In genomic region chr10:62332514-62332913, GRCm38 (mm10) we compare ENCODE assay signal across 8 mouse cellular contexts. TPM values are rescaled to one million over a fixed set of nuclear protein-coding genes. Genes with fewer than 3 reads are reported as not detected.
DNase-seq lines count a peak whose midpoint lies in the region; ATAC-seq and TF ChIP-seq lines count a peak whose summit lies in the region.

No protein-coding gene starts in this region.

- peaks cover 59% of the 10 kb centered on the region for H3K4me1 ChIP-seq in forebrain, embryonic 10.5 days
- H3K4me1 ChIP-seq in forebrain, embryonic 11.5 days (replicated peaks; ENCODE audit: control insufficient read depth, insufficient read depth, low read length), result peaks cover 14% of the 10 kb centered on the region
- peaks cover 24% of the 10 kb centered on the region for H3K4me1 ChIP-seq in embryonic facial prominence, embryonic 14.5 days (ENCODE audit: control insufficient read depth, insufficient read depth, low read length)
- peaks cover 3% of the 10 kb centered on the region; the same call in 1 of the 2 replicates for H3K4me1 ChIP-seq in hindbrain, postnatal 0 days (ENCODE audit: insufficient read depth, low read length)
- H3K4me1 ChIP-seq in olfactory bulb, adult 2 months (ENCODE audit: control insufficient read depth, insufficient read depth, low read length), result peaks cover 53% of the 10 kb centered on the region

- no peak for TF ChIP-seq CTCF in Patski (IDR thresholded peaks at IDR 0.05)
- no peak for TF ChIP-seq CTCF in hindbrain, postnatal 0 days (IDR thresholded peaks at IDR 0.05; ENCODE audit: low read depth)
- TF ChIP-seq CTCF in olfactory bulb, adult 2 months (IDR thresholded peaks at IDR 0.05; ENCODE audit: insufficient read depth, low read depth, low read length), result no peak

- in situ Hi-C loops in Patski (cut with MboI; ENCODE audit: low pct_unique_long_range_greater_than_20kb), result no loop called here

- H3K27ac ChIP-seq in forebrain, embryonic 10.5 days, result 0 out of 2 replicates have a peak overlapping the region, but pooled peaks have one; percentile 11
- no peak overlapping the region for H3K27ac ChIP-seq in forebrain, embryonic 11.5 days (ENCODE audit: low read depth, low read length)
- H3K27ac ChIP-seq in embryonic facial prominence, embryonic 14.5 days (replicated peaks; ENCODE audit: low read depth, low read length), result no peak overlapping the region
- peak overlapping the region; percentile 38; the same call in 1 of the 2 replicates for H3K27ac ChIP-seq in hindbrain, postnatal 0 days
- no peak overlapping the region for H3K27ac ChIP-seq in olfactory bulb, adult 2 months (ENCODE audit: insufficient read depth, low read depth, low read length)

- no peaks in the 10 kb centered on the region for H3K9me3 ChIP-seq in forebrain, embryonic 10.5 days
- no peaks in the 10 kb centered on the region for H3K9me3 ChIP-seq in forebrain, embryonic 11.5 days (ENCODE audit: control insufficient read depth, low read length)
- H3K9me3 ChIP-seq in embryonic facial prominence, embryonic 14.5 days (ENCODE audit: control insufficient read depth, low read length), result no peaks in the 10 kb centered on the region
- H3K9me3 ChIP-seq in hindbrain, postnatal 0 days (ENCODE audit: low read length), result no peaks in the 10 kb centered on the region

- no peak for DNase-seq in forebrain, embryonic 10.5 days (ENCODE audit: extremely low spot score, low spot score)
- no peak for DNase-seq in forebrain, embryonic 11.5 days (ENCODE audit: low spot score)
- no peak for DNase-seq in Patski (ENCODE audit: low read depth, low spot score)
- peak; percentile 59 for DNase-seq in embryonic facial prominence, embryonic 14.5 days (ENCODE audit: low spot score)
- DNase-seq in hindbrain, postnatal 0 days (ENCODE audit: low spot score), result peak; percentile 73
- peak; percentile 18 for DNase-seq in left cerebral cortex, postnatal 4 days
- no peak for DNase-seq in thymus, postnatal 10 days (ENCODE audit: low spot score in 2 of 2)

- CTCF ChIA-PET in Patski (lab: Charles Lee), result no interaction called here

- H3K27me3 ChIP-seq in forebrain, embryonic 10.5 days (ENCODE audit: poor library complexity, severe bottlenecking), result no peaks in the 10 kb centered on the region
- no peaks in the 10 kb centered on the region for H3K27me3 ChIP-seq in forebrain, embryonic 11.5 days (ENCODE audit: control insufficient read depth, insufficient read depth, low read length)
- no peaks in the 10 kb centered on the region for H3K27me3 ChIP-seq in Patski
- no peaks in the 10 kb centered on the region for H3K27me3 ChIP-seq in embryonic facial prominence, embryonic 14.5 days (replicated peaks; ENCODE audit: control insufficient read depth, insufficient read depth, low read length)
- H3K27me3 ChIP-seq in hindbrain, postnatal 0 days (ENCODE audit: insufficient read depth, low read length), result no peaks in the 10 kb centered on the region

- H3K36me3 ChIP-seq in forebrain, embryonic 10.5 days (replicated peaks), result no peaks in the 10 kb centered on the region
- H3K36me3 ChIP-seq in forebrain, embryonic 11.5 days (ENCODE audit: control insufficient read depth, insufficient read depth, low read length), result no peaks in the 10 kb centered on the region
- H3K36me3 ChIP-seq in embryonic facial prominence, embryonic 14.5 days (ENCODE audit: control insufficient read depth, insufficient read depth, low read length), result no peaks in the 10 kb centered on the region
- no peaks in the 10 kb centered on the region for H3K36me3 ChIP-seq in hindbrain, postnatal 0 days (ENCODE audit: insufficient read depth, low read length)

- no peak overlapping the region for H3K4me2 ChIP-seq in forebrain, embryonic 11.5 days (ENCODE audit: low read depth, low read length, severe bottlenecking)
- peak overlapping the region; percentile 37 for H3K4me2 ChIP-seq in embryonic facial prominence, embryonic 14.5 days (ENCODE audit: low read depth, low read length)
- H3K4me2 ChIP-seq in hindbrain, postnatal 0 days (ENCODE audit: low read depth, low read length), result peak overlapping the region; percentile 42

- no peak for TF ChIP-seq POLR2A in olfactory bulb, adult 2 months (IDR thresholded peaks at IDR 0.05; ENCODE audit: insufficient read depth, low read depth, low read length)

- 71% methylated on average over 7 of the region's 7 CpGs for WGBS in forebrain, embryonic 10.5 days
- 69% methylated on average over 7 of the region's 7 CpGs for WGBS in forebrain, embryonic 11.5 days
- 44% methylated on average over 7 of the region's 7 CpGs for WGBS in embryonic facial prominence, embryonic 14.5 days
- WGBS in hindbrain, postnatal 0 days, result 47% methylated on average over 7 of the region's 7 CpGs
- 24% methylated on average over 7 of the region's 7 CpGs for WGBS in olfactory bulb, adult 2 months

- H3K9ac ChIP-seq in forebrain, embryonic 11.5 days (ENCODE audit: low read length), result no peak overlapping the region
- H3K9ac ChIP-seq in embryonic facial prominence, embryonic 14.5 days (ENCODE audit: low read depth, low read length), result no peak overlapping the region
- 0 out of 2 replicates have a peak overlapping the region, but pooled peaks have one; percentile 19 for H3K9ac ChIP-seq in hindbrain, postnatal 0 days (replicated peaks; ENCODE audit: low read length)

- POLR2A ChIA-PET in Patski (lab: Charles Lee), result no interaction called here

- no peak overlapping the region for H3K4me3 ChIP-seq in forebrain, embryonic 10.5 days
- H3K4me3 ChIP-seq in forebrain, embryonic 11.5 days (ENCODE audit: low read depth, low read length), result no peak overlapping the region
- H3K4me3 ChIP-seq in embryonic facial prominence, embryonic 14.5 days (ENCODE audit: low read depth, low read length), result no peak overlapping the region
- H3K4me3 ChIP-seq in hindbrain, postnatal 0 days (ENCODE audit: low read length), result 0 out of 2 replicates have a peak overlapping the region, but pooled peaks have one; percentile 4
- peak overlapping the region; percentile 25 for H3K4me3 ChIP-seq in olfactory bulb, adult 2 months (ENCODE audit: insufficient read depth, low read depth, low read length)

- intact Hi-C loops in left cerebral cortex, postnatal 4 days (cut with DNase I), result no loop called here

- no peak for ATAC-seq in forebrain, embryonic 11.5 days (replicated peaks; ENCODE audit: low FRiP score)
- ATAC-seq in Patski, result peak; percentile 55
- ATAC-seq in embryonic facial prominence, embryonic 14.5 days (ENCODE audit: low read depth), result no peak
- ATAC-seq in hindbrain, postnatal 0 days, result peak; percentile 69

RNA-seq across cellular contexts. Expression of gene Hk1, which starts 47.2 kb away (rescaled TPM):
- 29.4 and 30.0 TPM in 2 replicates for polyA plus RNA-seq in forebrain, embryonic 10.5 days (2016; fragmentation: Nextera tagmentation; extraction: Ambion mirVana)
- polyA plus RNA-seq in forebrain, embryonic 11.5 days (2014; fragmentation: Nextera tagmentation; extraction: Ambion mirVana), result 25.9 and 28.2 TPM in 2 replicates
- polyA plus RNA-seq in Patski (2021), result 240 TPM
- polyA plus RNA-seq in embryonic facial prominence, embryonic 14.5 days (2014; fragmentation: Nextera tagmentation; extraction: Ambion mirVana), result 28.4 and 33.7 TPM in 2 replicates
- 87.7 and 99.6 TPM in 2 replicates for total RNA-seq in hindbrain, postnatal 0 days (2014; rRNA removed)
- polyA plus RNA-seq in hindbrain, postnatal 0 days (2015; fragmentation: Nextera tagmentation; extraction: Ambion mirVana), result 140 and 144 TPM in 2 replicates
- 100 to 1,000 TPM; 239 to 253 TPM for total RNA-seq in left cerebral cortex, postnatal 4 days (2021)
- polyA plus RNA-seq in olfactory bulb, adult 2 months (2012; ENCODE audit: insufficient read depth, insufficient read length, low replicate concordance, missing spikeins), result 296 TPM in 1 of 2 replicates, not detected in the other

Comparison
In these comparisons a context has a peak if more than half of its experiments do, and no peak if none do; other contexts are left out.
1. H3K27ac ChIP-seq: peak in forebrain, embryonic 10.5 days (single experiment) and hindbrain, postnatal 0 days (single experiment); none in forebrain, embryonic 11.5 days (single experiment), embryonic facial prominence, embryonic 14.5 days (single experiment) and olfactory bulb, adult 2 months (single experiment).
2. DNase-seq: peak in embryonic facial prominence, embryonic 14.5 days (single experiment), hindbrain, postnatal 0 days (single experiment) and left cerebral cortex, postnatal 4 days (single experiment); none in forebrain, embryonic 10.5 days (single experiment), forebrain, embryonic 11.5 days (single experiment), Patski (single experiment) and thymus, postnatal 10 days (0 of 2).
3. H3K4me3 ChIP-seq: peak in hindbrain, postnatal 0 days (single experiment) and olfactory bulb, adult 2 months (single experiment); none in forebrain, embryonic 10.5 days (single experiment), forebrain, embryonic 11.5 days (single experiment) and embryonic facial prominence, embryonic 14.5 days (single experiment).
4. ATAC-seq: peak in Patski (single experiment) and hindbrain, postnatal 0 days (single experiment); none in forebrain, embryonic 11.5 days (single experiment) and embryonic facial prominence, embryonic 14.5 days (single experiment).